Comparison of ENCODE assay signal across 10 mouse cellular contexts in genomic region chr13:55826008-55826671, GRCm38 (mm10). TPM values are rescaled to one million over a fixed set of nuclear protein-coding genes. Genes with fewer than 3 reads are reported as not detected.
A peak's percentile ranks its signal among the peaks of the same experiment; 100 is the strongest.
DNase-seq lines count a peak whose midpoint lies in the region; ATAC-seq and TF ChIP-seq lines count a peak whose summit lies in the region.
"Had no signal": no experiment of that assay in that cellular context is flagged by ENCODE, and none has a peak within 500 bp of the region (broad histone marks: within the 10 kb centered on the region; RNA-seq: fewer than 3 reads in every experiment).

No protein-coding gene starts in this region.

- no peak for TF ChIP-seq EP300 in ES-Bruce4 (IDR thresholded peaks at IDR 0.05; ENCODE audit: insufficient read depth, low read depth, low read length)

- peak; percentile 67 for DNase-seq in hindbrain, embryonic 10.5 days (ENCODE audit: low spot score)
- peak; percentile 46 to 59 for DNase-seq in kidney, postnatal 4 days
- no peak for DNase-seq in spleen, postnatal 14 days (ENCODE audit: low spot score in 2 of 2)
- DNase-seq in adrenal gland, adult 8-10 months: no peak
- DNase-seq in frontal cortex, postnatal 14 days (ENCODE audit: low spot score in 2 of 2): no peak

- H3K27me3 ChIP-seq in hindbrain, embryonic 10.5 days (ENCODE audit: insufficient read depth, poor library complexity, severe bottlenecking): peaks cover 98% of the 10 kb centered on the region
- peaks cover 91% of the 10 kb centered on the region for H3K27me3 ChIP-seq in hindbrain, embryonic 12.5 days
- peaks cover 48% of the 10 kb centered on the region for H3K27me3 ChIP-seq in ES-Bruce4 (ENCODE audit: control insufficient read depth, insufficient read depth, low read length, poor library complexity, severe bottlenecking)
- H3K27me3 ChIP-seq in embryonic facial prominence, embryonic 12.5 days: peaks cover 57% of the 10 kb centered on the region

- WGBS in hindbrain, embryonic 10.5 days: under 1% methylated on average over 56 of the region's 56 CpGs
- under 1% methylated on average over 56 of the region's 56 CpGs for WGBS in hindbrain, embryonic 12.5 days
- 1% methylated on average over 56 of the region's 56 CpGs for WGBS in embryonic facial prominence, embryonic 12.5 days

- no peaks in the 10 kb centered on the region for H3K36me3 ChIP-seq in hindbrain, embryonic 10.5 days
- H3K36me3 ChIP-seq in hindbrain, embryonic 12.5 days: no peaks in the 10 kb centered on the region
- no peaks in the 10 kb centered on the region for H3K36me3 ChIP-seq in ES-Bruce4 (ENCODE audit: control insufficient read depth, insufficient read depth, low read length, poor library complexity, severe bottlenecking)
- H3K36me3 ChIP-seq in embryonic facial prominence, embryonic 12.5 days: no peaks in the 10 kb centered on the region
- H3K36me3 ChIP-seq: neural tube, embryonic 12.5 days had no signal

- H3K9me3 ChIP-seq in hindbrain, embryonic 10.5 days: no peaks in the 10 kb centered on the region
- no peaks in the 10 kb centered on the region for H3K9me3 ChIP-seq in hindbrain, embryonic 12.5 days (replicated peaks)
- no peaks in the 10 kb centered on the region for H3K9me3 ChIP-seq in ES-Bruce4 (replicated peaks; ENCODE audit: control insufficient read depth, insufficient read depth, low read length, poor library complexity, severe bottlenecking)
- H3K9me3 ChIP-seq in embryonic facial prominence, embryonic 12.5 days: no peaks in the 10 kb centered on the region
- H3K9me3 ChIP-seq: neural tube, embryonic 12.5 days had no signal

- H3K4me2 ChIP-seq in hindbrain, embryonic 12.5 days (replicated peaks): no peak overlapping the region
- peak overlapping the region; percentile 42 for H3K4me2 ChIP-seq in embryonic facial prominence, embryonic 12.5 days (replicated peaks)

- H3K4me1 ChIP-seq in hindbrain, embryonic 10.5 days (replicated peaks): peaks cover 44% of the 10 kb centered on the region
- peaks cover 19% of the 10 kb centered on the region for H3K4me1 ChIP-seq in hindbrain, embryonic 12.5 days
- H3K4me1 ChIP-seq in ES-Bruce4 (ENCODE audit: control insufficient read depth, insufficient read depth, low read length): no peaks in the 10 kb centered on the region
- H3K4me1 ChIP-seq in embryonic facial prominence, embryonic 12.5 days: peaks cover 13% of the 10 kb centered on the region

- ATAC-seq in hindbrain, embryonic 12.5 days (ENCODE audit: low FRiP score): no peak
- ATAC-seq in embryonic facial prominence, embryonic 12.5 days (ENCODE audit: insufficient number of reproducible peaks, insufficient read depth, low FRiP score, low TSS enrichment): no peak

- H3K9ac ChIP-seq in hindbrain, embryonic 12.5 days: no peak overlapping the region
- peak overlapping the region; percentile 4; the same call in 1 of the 2 replicates for H3K9ac ChIP-seq in ES-Bruce4 (ENCODE audit: low read depth, poor library complexity, severe bottlenecking)
- peak overlapping the region; percentile 67 for H3K9ac ChIP-seq in embryonic facial prominence, embryonic 12.5 days
- H3K9ac ChIP-seq: neural tube, embryonic 12.5 days had no signal

- no peak overlapping the region for H3K27ac ChIP-seq in hindbrain, embryonic 10.5 days
- no peak overlapping the region for H3K27ac ChIP-seq in hindbrain, embryonic 12.5 days
- no peak overlapping the region for H3K27ac ChIP-seq in ES-Bruce4 (ENCODE audit: insufficient read depth, low read length)
- H3K27ac ChIP-seq in embryonic facial prominence, embryonic 12.5 days: peak overlapping the region; percentile 70
- H3K27ac ChIP-seq: neural tube, embryonic 12.5 days had no signal

- no peak for TF ChIP-seq POLR2A in ES-Bruce4 (IDR thresholded peaks at IDR 0.05; ENCODE audit: insufficient read depth, low read length)

- no peak for TF ChIP-seq CTCF in ES-Bruce4 (IDR thresholded peaks at IDR 0.05; ENCODE audit: low read depth, low read length)

- H3K4me3 ChIP-seq in hindbrain, embryonic 10.5 days: no peak overlapping the region
- H3K4me3 ChIP-seq in hindbrain, embryonic 12.5 days: no peak overlapping the region
- H3K4me3 ChIP-seq in ES-Bruce4 (ENCODE audit: low read depth, low read length): peak overlapping the region; percentile 21
- peak overlapping the region; percentile 34 for H3K4me3 ChIP-seq in embryonic facial prominence, embryonic 12.5 days

RNA-seq across cellular contexts. Expression of gene Pitx1, which starts 9.9 kb away (rescaled TPM):
- 0.47 and 0.80 TPM in 2 replicates for polyA plus RNA-seq in hindbrain, embryonic 10.5 days (2016; fragmentation: Nextera tagmentation; extraction: Ambion mirVana)
- polyA plus RNA-seq in hindbrain, embryonic 12.5 days (2016; fragmentation: Nextera tagmentation; extraction: Ambion mirVana): 0.61 and 0.81 TPM in 2 replicates
- 0.27 and 0.33 TPM in 2 replicates for polyA plus RNA-seq in ES-Bruce4 (2011; ENCODE audit: insufficient read depth, insufficient read length, low read depth, missing spikeins)
- polyA plus RNA-seq in embryonic facial prominence, embryonic 12.5 days (2016; fragmentation: Nextera tagmentation; extraction: Ambion mirVana): 99.0 and 157 TPM in 2 replicates
- total RNA-seq in adrenal gland, adult 8-10 months (2022): not detected
- total RNA-seq: common myeloid progenitor, adult 5-6 weeks had no signal

RNA-seq across cellular contexts. Expression of gene Catsper3, which starts 41.8 kb away (rescaled TPM):
- not detected in 2 replicates for polyA plus RNA-seq in hindbrain, embryonic 10.5 days (2016; fragmentation: Nextera tagmentation; extraction: Ambion mirVana)
- polyA plus RNA-seq in hindbrain, embryonic 12.5 days (2016; fragmentation: Nextera tagmentation; extraction: Ambion mirVana): not detected in 2 replicates
- 0.61 TPM in 1 of 2 replicates, not detected in the other for polyA plus RNA-seq in ES-Bruce4 (2011; ENCODE audit: insufficient read depth, insufficient read length, low read depth, missing spikeins)
- polyA plus RNA-seq in embryonic facial prominence, embryonic 12.5 days (2016; fragmentation: Nextera tagmentation; extraction: Ambion mirVana): not detected in 2 replicates
- total RNA-seq in adrenal gland, adult 8-10 months (2022): 1 to 10 TPM in 1 of 4 experiments, under 1 TPM in 3; 0.32 to 1.1 (median 0.39) TPM
- total RNA-seq: common myeloid progenitor, adult 5-6 weeks had no signal
- polyA plus RNA-seq: neural tube, embryonic 12.5 days had no signal

Comparison
In these comparisons a context has a peak if more than half of its experiments do, and no peak if none do; other contexts are left out.
1. DNase-seq: peak in hindbrain, embryonic 10.5 days (single experiment) and kidney, postnatal 4 days (2 of 2); none in spleen, postnatal 14 days (0 of 2), adrenal gland, adult 8-10 months (single experiment) and frontal cortex, postnatal 14 days (0 of 2).
2. H3K4me3 ChIP-seq: peak in ES-Bruce4 (single experiment) and embryonic facial prominence, embryonic 12.5 days (single experiment); none in hindbrain, embryonic 10.5 days (single experiment) and hindbrain, embryonic 12.5 days (single experiment).
3. RNA of gene Pitx1, which starts 9.9 kb away (polyA plus RNA-seq): 99.0 to 157 TPM in embryonic facial prominence, embryonic 12.5 days; 0.61 to 0.81 TPM in hindbrain, embryonic 12.5 days, 0.47 to 0.80 TPM in hindbrain, embryonic 10.5 days and 0.27 to 0.33 TPM in ES-Bruce4; every median in the first group is over 10 times any median in the second.